Comparison of ENCODE assay signal across 24 mouse cellular contexts in genomic region chrX:100618488-100618887, GRCm38 (mm10). TPM values are rescaled to one million over a fixed set of nuclear protein-coding genes. Genes with fewer than 3 reads are reported as not detected.
DNase-seq lines count a peak whose midpoint lies in the region; ATAC-seq and TF ChIP-seq lines count a peak whose summit lies in the region.
"Had no signal": no experiment of that assay in that cellular context is flagged by ENCODE, and none has a peak within 500 bp of the region (broad histone marks: within the 10 kb centered on the region; RNA-seq: fewer than 3 reads in every experiment).

No protein-coding gene starts in this region.

- H3K9me3 ChIP-seq in intestine, embryonic 15.5 days: no peaks in the 10 kb centered on the region
- no peaks in the 10 kb centered on the region for H3K9me3 ChIP-seq in kidney, embryonic 15.5 days (replicated peaks)
- no peaks in the 10 kb centered on the region for H3K9me3 ChIP-seq in stomach, embryonic 14.5 days (ENCODE audit: control insufficient read depth, low read depth, low read length)
- H3K9me3 ChIP-seq: embryonic facial prominence, embryonic 15.5 days; forebrain, embryonic 10.5 days; heart, embryonic 12.5 days; hindbrain, embryonic 10.5 days had no signal

- 32% methylated on average over 3 of the region's 3 CpGs for WGBS in kidney, adult 2 months
- 64% methylated on average over 3 of the region's 3 CpGs for WGBS in intestine, embryonic 15.5 days
- WGBS in kidney, embryonic 15.5 days: 57% methylated on average over 3 of the region's 3 CpGs
- 55% methylated on average over 3 of the region's 3 CpGs for WGBS in stomach, embryonic 14.5 days

- no peak overlapping the region for H3K27ac ChIP-seq in kidney, adult 2 months (ENCODE audit: insufficient read depth, low read depth, low read length)
- H3K27ac ChIP-seq in intestine, embryonic 15.5 days: no peak overlapping the region
- no peak overlapping the region for H3K27ac ChIP-seq in kidney, embryonic 15.5 days
- H3K27ac ChIP-seq in stomach, embryonic 14.5 days (ENCODE audit: low read length): no peak overlapping the region
- H3K27ac ChIP-seq: embryonic facial prominence, embryonic 15.5 days; forebrain, embryonic 10.5 days; hindbrain, embryonic 10.5 days had no signal

- no peak overlapping the region for H3K4me2 ChIP-seq in intestine, embryonic 15.5 days (replicated peaks)
- no peak overlapping the region for H3K4me2 ChIP-seq in kidney, embryonic 15.5 days
- H3K4me2 ChIP-seq in stomach, embryonic 14.5 days (replicated peaks; ENCODE audit: low read depth, low read length): no peak overlapping the region
- H3K4me2 ChIP-seq: embryonic facial prominence, embryonic 15.5 days; heart, embryonic 12.5 days had no signal

- peak; percentile 77 for ATAC-seq in intestine, embryonic 15.5 days
- 0 out of 2 replicates have a peak, but pooled peaks have one; percentile 36 for ATAC-seq in kidney, embryonic 15.5 days (replicated peaks; ENCODE audit: low FRiP score)
- 0 out of 2 replicates have a peak, but pooled peaks have one; percentile 18 for ATAC-seq in stomach, embryonic 14.5 days (ENCODE audit: insufficient number of reproducible peaks, insufficient read depth, low FRiP score, low read depth)
- ATAC-seq: forebrain, embryonic 14.5 days had no signal

- TF ChIP-seq POLR2A in kidney, adult 2 months (IDR thresholded peaks at IDR 0.05; ENCODE audit: low read depth, low read length): no peak

- TF ChIP-seq CTCF in kidney, adult 2 months (conservative IDR thresholded peaks at IDR 0.05; ENCODE audit: insufficient read depth, insufficient read length, low read depth, low read length): no peak

- DNase-seq in kidney, adult 2 months: peak; percentile 48
- no peak for DNase-seq in kidney, postnatal 4 days
- no peak for DNase-seq in right cerebral cortex, adult 18-20 months
- no peak for DNase-seq in lung, postnatal 25 days (ENCODE audit: low spot score)
- no peak for DNase-seq in frontal cortex, postnatal 10 days (ENCODE audit: low spot score in 2 of 2)
- DNase-seq: adrenal gland, postnatal 10 days; cerebellum, adult 11 months; cerebellum, adult 8-10 months; embryo, embryonic 11 days; gastrocnemius, postnatal 25 days had no signal

- no peak overlapping the region for H3K9ac ChIP-seq in intestine, embryonic 15.5 days
- no peak overlapping the region for H3K9ac ChIP-seq in kidney, embryonic 15.5 days
- H3K9ac ChIP-seq in stomach, embryonic 14.5 days (replicated peaks; ENCODE audit: low read depth, low read length): no peak overlapping the region
- H3K9ac ChIP-seq: embryonic facial prominence, embryonic 15.5 days; heart, embryonic 12.5 days had no signal

- H3K27me3 ChIP-seq in kidney, adult 2 months (replicated peaks; ENCODE audit: control insufficient read depth, insufficient read depth, low read length): no peaks in the 10 kb centered on the region
- no peaks in the 10 kb centered on the region; the same call in 1 of the 2 replicates for H3K27me3 ChIP-seq in intestine, embryonic 15.5 days (replicated peaks)
- peaks cover 29% of the 10 kb centered on the region for H3K27me3 ChIP-seq in kidney, embryonic 15.5 days
- no peaks in the 10 kb centered on the region; the same call in 1 of the 2 replicates for H3K27me3 ChIP-seq in stomach, embryonic 14.5 days (ENCODE audit: control insufficient read depth, insufficient read depth, low read length)
- H3K27me3 ChIP-seq: heart, embryonic 12.5 days had no signal

- H3K4me1 ChIP-seq in kidney, adult 2 months (ENCODE audit: control insufficient read depth, insufficient read depth, low read length): no peaks in the 10 kb centered on the region
- H3K4me1 ChIP-seq in intestine, embryonic 15.5 days (replicated peaks): no peaks in the 10 kb centered on the region
- no peaks in the 10 kb centered on the region for H3K4me1 ChIP-seq in kidney, embryonic 15.5 days
- no peaks in the 10 kb centered on the region for H3K4me1 ChIP-seq in stomach, embryonic 14.5 days (ENCODE audit: control insufficient read depth, insufficient read depth, low read length)
- H3K4me1 ChIP-seq: embryonic facial prominence, embryonic 15.5 days; forebrain, embryonic 10.5 days; heart, embryonic 12.5 days; hindbrain, embryonic 10.5 days had no signal

- no peaks in the 10 kb centered on the region for H3K36me3 ChIP-seq in kidney, adult 2 months (ENCODE audit: control insufficient read depth, insufficient read depth, low read length)
- no peaks in the 10 kb centered on the region for H3K36me3 ChIP-seq in intestine, embryonic 15.5 days
- H3K36me3 ChIP-seq in kidney, embryonic 15.5 days: peaks cover 14% of the 10 kb centered on the region
- H3K36me3 ChIP-seq in stomach, embryonic 14.5 days (ENCODE audit: control insufficient read depth, insufficient read depth, low read length): no peaks in the 10 kb centered on the region

- no peak overlapping the region for H3K4me3 ChIP-seq in kidney, adult 2 months (ENCODE audit: insufficient read depth, low read depth, low read length)
- no peak overlapping the region for H3K4me3 ChIP-seq in intestine, embryonic 15.5 days (replicated peaks)
- H3K4me3 ChIP-seq in kidney, embryonic 15.5 days (replicated peaks): no peak overlapping the region
- no peak overlapping the region for H3K4me3 ChIP-seq in stomach, embryonic 14.5 days (ENCODE audit: low read depth, low read length)
- H3K4me3 ChIP-seq: embryonic facial prominence, embryonic 15.5 days; erythroblast, embryonic 14.5 days; forebrain, embryonic 10.5 days; heart, embryonic 12.5 days; hindbrain, embryonic 10.5 days had no signal

RNA-seq across cellular contexts. Expression of gene Kif4, which starts 7.0 kb away (rescaled TPM):
- polyA plus RNA-seq in kidney, adult 2 months (2012; rRNA removed): 0.10 and 0.11 TPM in 2 replicates
- 21.5 and 22.4 TPM in 2 replicates for polyA plus RNA-seq in intestine, embryonic 15.5 days (2015; fragmentation: Nextera tagmentation; extraction: Ambion mirVana)
- polyA plus RNA-seq in kidney, embryonic 15.5 days (2015; fragmentation: Nextera tagmentation; extraction: Ambion mirVana): 30.3 and 31.2 TPM in 2 replicates
- 30.0 and 31.1 TPM in 2 replicates for polyA plus RNA-seq in stomach, embryonic 14.5 days (2014; fragmentation: Nextera tagmentation; extraction: Ambion mirVana)

RNA-seq across cellular contexts. Expression of gene Pdzd11, which starts 7.9 kb away (rescaled TPM):
- 31.2 and 36.6 TPM in 2 replicates for polyA plus RNA-seq in kidney, adult 2 months (2012; rRNA removed)
- 77.3 and 79.7 TPM in 2 replicates for polyA plus RNA-seq in intestine, embryonic 15.5 days (2015; fragmentation: Nextera tagmentation; extraction: Ambion mirVana)
- 101 TPM in 2 replicates for polyA plus RNA-seq in kidney, embryonic 15.5 days (2015; fragmentation: Nextera tagmentation; extraction: Ambion mirVana)
- polyA plus RNA-seq in stomach, embryonic 14.5 days (2014; fragmentation: Nextera tagmentation; extraction: Ambion mirVana): 85.5 and 96.6 TPM in 2 replicates

RNA-seq across cellular contexts. Expression of gene Arr3, which starts 13.2 kb away (rescaled TPM):
- not detected in 2 replicates for polyA plus RNA-seq in kidney, adult 2 months (2012; rRNA removed)
- polyA plus RNA-seq in intestine, embryonic 15.5 days (2015; fragmentation: Nextera tagmentation; extraction: Ambion mirVana): not detected in 2 replicates
- not detected in 2 replicates for polyA plus RNA-seq in kidney, embryonic 15.5 days (2015; fragmentation: Nextera tagmentation; extraction: Ambion mirVana)
- polyA plus RNA-seq in stomach, embryonic 14.5 days (2014; fragmentation: Nextera tagmentation; extraction: Ambion mirVana): not detected in 2 replicates
- polyA plus RNA-seq: C2C12; embryonic facial prominence, embryonic 11.5 days; embryonic facial prominence, embryonic 15.5 days; erythroblast, embryonic 14.5 days; forebrain, embryonic 10.5 days; forebrain, embryonic 14.5 days; hindbrain, embryonic 10.5 days had no signal

RNA-seq across cellular contexts. Expression of gene P2ry4, which starts 23.8 kb away (rescaled TPM):
- polyA plus RNA-seq in kidney, adult 2 months (2012; rRNA removed): not detected in 2 replicates
- 0.16 and 0.24 TPM in 2 replicates for polyA plus RNA-seq in intestine, embryonic 15.5 days (2015; fragmentation: Nextera tagmentation; extraction: Ambion mirVana)
- not detected in 2 replicates for polyA plus RNA-seq in kidney, embryonic 15.5 days (2015; fragmentation: Nextera tagmentation; extraction: Ambion mirVana)
- polyA plus RNA-seq in stomach, embryonic 14.5 days (2014; fragmentation: Nextera tagmentation; extraction: Ambion mirVana): not detected in 2 replicates
- polyA plus RNA-seq: C2C12; embryonic facial prominence, embryonic 11.5 days; erythroblast, embryonic 14.5 days; forebrain, embryonic 10.5 days; forebrain, embryonic 14.5 days; heart, embryonic 12.5 days; hindbrain, embryonic 10.5 days had no signal

RNA-seq across cellular contexts. Expression of gene Awat1, which starts 46.4 kb away (rescaled TPM):
- polyA plus RNA-seq in kidney, adult 2 months (2012; rRNA removed): not detected in 2 replicates
- not detected in 2 replicates for polyA plus RNA-seq in intestine, embryonic 15.5 days (2015; fragmentation: Nextera tagmentation; extraction: Ambion mirVana)
- polyA plus RNA-seq in kidney, embryonic 15.5 days (2015; fragmentation: Nextera tagmentation; extraction: Ambion mirVana): not detected in 2 replicates
- not detected in 2 replicates for polyA plus RNA-seq in stomach, embryonic 14.5 days (2014; fragmentation: Nextera tagmentation; extraction: Ambion mirVana)
- polyA plus RNA-seq: brain, embryonic 14.5 days; C2C12; embryonic facial prominence, embryonic 11.5 days; embryonic facial prominence, embryonic 15.5 days; erythroblast, embryonic 14.5 days; forebrain, embryonic 10.5 days; forebrain, embryonic 14.5 days; frontal cortex, adult 2 months; heart, embryonic 12.5 days; heart, embryonic 16.5 days; hindbrain, embryonic 10.5 days had no signal

Comparison
In these comparisons a context has a peak if more than half of its experiments do, and no peak if none do; other contexts are left out.
1. RNA of gene Kif4, which starts 7.0 kb away (polyA plus RNA-seq): 30.3 to 31.2 TPM in kidney, embryonic 15.5 days, 30.0 to 31.1 TPM in stomach, embryonic 14.5 days and 21.5 to 22.4 TPM in intestine, embryonic 15.5 days; 0.10 to 0.11 TPM in kidney, adult 2 months; every median in the first group is over 10 times any median in the second.
2. ATAC-seq: peak in every context shown above with its lines; median percentile 77 in intestine, embryonic 15.5 days; 36 in kidney, embryonic 15.5 days; 18 in stomach, embryonic 14.5 days.